In genomic region chr7:116458985-116459441, GRCm38 (mm10) we compare ENCODE assay signal across 8 mouse cellular contexts. TPM values are rescaled to one million over a fixed set of nuclear protein-coding genes. Genes with fewer than 3 reads are reported as not detected.
DNase-seq lines count a peak whose midpoint lies in the region; ATAC-seq and TF ChIP-seq lines count a peak whose summit lies in the region.

No protein-coding gene starts in this region.

- intact Hi-C loops in heart, adult 2 months (cut with DNase I), result loop anchor here (1.0 to 5.0 kb wide), 3 partner anchors 43 to 149 kb away; partner anchors contain the start of gene Nucb2
- intact Hi-C loops in heart, postnatal 36 days (cut with DNase I), result loop anchor here (1.0 to 5.0 kb wide), 3 partner anchors 44 to 149 kb away; no protein-coding TSS in a partner anchor

- no peak for TF ChIP-seq POLR2A in heart, adult 2 months (IDR thresholded peaks at IDR 0.05; ENCODE audit: insufficient read depth, low read depth, low read length)
- no peak for TF ChIP-seq POLR2A in bone marrow, adult 2 months (IDR thresholded peaks at IDR 0.05; ENCODE audit: borderline replicate concordance, control insufficient read depth, low read depth, low read length)

- H3K4me1 ChIP-seq in heart, adult 2 months (ENCODE audit: control insufficient read depth, insufficient read depth, low read length), result peaks cover 8% of the 10 kb centered on the region
- H3K4me1 ChIP-seq in bone marrow, adult 2 months (ENCODE audit: control insufficient read depth, insufficient read depth, low read length), result peaks cover 1% of the 10 kb centered on the region
- no peaks in the 10 kb centered on the region for H3K4me1 ChIP-seq in kidney, embryonic 16.5 days (ENCODE audit: insufficient read depth, low read length)
- no peaks in the 10 kb centered on the region for H3K4me1 ChIP-seq in forebrain, embryonic 10.5 days

- peak; percentile 76 for TF ChIP-seq CTCF in heart, adult 2 months (IDR thresholded peaks at IDR 0.05)
- TF ChIP-seq CTCF in bone marrow, adult 2 months (IDR thresholded peaks at IDR 0.05; ENCODE audit: control insufficient read depth, insufficient read depth, low read length), result peak; percentile 39; the same call in 1 of the 2 replicates

- no peaks in the 10 kb centered on the region for H3K27me3 ChIP-seq in heart, adult 2 months (ENCODE audit: control insufficient read depth, insufficient read depth, low read length)
- H3K27me3 ChIP-seq in kidney, embryonic 16.5 days (ENCODE audit: insufficient read depth, low read length), result no peaks in the 10 kb centered on the region
- no peaks in the 10 kb centered on the region for H3K27me3 ChIP-seq in forebrain, embryonic 10.5 days (ENCODE audit: poor library complexity, severe bottlenecking)

- peak; percentile 35; the same call in 1 of the 2 replicates for ATAC-seq in kidney, embryonic 16.5 days (ENCODE audit: low FRiP score, low TSS enrichment)
- ATAC-seq in monocyte, adult 5-6 weeks (replicated peaks; ENCODE audit: insufficient number of reproducible peaks, low FRiP score, low TSS enrichment, poor library complexity, severe bottlenecking), result peak; percentile 93

- H3K4me3 ChIP-seq in heart, adult 2 months, result no peak overlapping the region
- H3K4me3 ChIP-seq in bone marrow, adult 2 months (replicated peaks; ENCODE audit: control insufficient read depth, low read depth, low read length), result no peak overlapping the region
- H3K4me3 ChIP-seq in kidney, embryonic 16.5 days (ENCODE audit: low read length), result no peak overlapping the region
- H3K4me3 ChIP-seq in forebrain, embryonic 10.5 days, result no peak overlapping the region

- H3K9me3 ChIP-seq in kidney, embryonic 16.5 days (ENCODE audit: low read length), result no peaks in the 10 kb centered on the region
- H3K9me3 ChIP-seq in forebrain, embryonic 10.5 days, result no peaks in the 10 kb centered on the region

- peak in 1 of 2 experiments; percentile 10 for DNase-seq in heart, adult 2 months
- DNase-seq in heart, postnatal 36 days, result no peak
- DNase-seq in A20 (ENCODE audit: low read depth, low spot score), result peak; percentile 91
- no peak for DNase-seq in ovary, postnatal 10 days (ENCODE audit: low spot score)
- DNase-seq in forebrain, embryonic 10.5 days (ENCODE audit: extremely low spot score, low spot score), result no peak

- H3K79me2 ChIP-seq in heart, adult 2 months (replicated peaks; ENCODE audit: control insufficient read depth, insufficient read depth, low read length), result no peaks in the 10 kb centered on the region

- no peak overlapping the region for H3K9ac ChIP-seq in heart, adult 2 months (ENCODE audit: low read depth, low read length)
- H3K9ac ChIP-seq in kidney, embryonic 16.5 days (replicated peaks; ENCODE audit: low read length), result no peak overlapping the region

- 13% methylated on average over 3 of the region's 3 CpGs for WGBS in heart, adult 2 months
- WGBS in bone marrow, adult 2 months, result 5% methylated on average over 3 of the region's 3 CpGs
- WGBS in kidney, embryonic 16.5 days, result 29% methylated on average over 3 of the region's 3 CpGs
- WGBS in forebrain, embryonic 10.5 days, result 51% methylated on average over 3 of the region's 3 CpGs

- no peaks in the 10 kb centered on the region for H3K36me3 ChIP-seq in heart, adult 2 months (ENCODE audit: control insufficient read depth, insufficient read depth, low read length)
- no peaks in the 10 kb centered on the region for H3K36me3 ChIP-seq in kidney, embryonic 16.5 days (ENCODE audit: insufficient read depth, low read length)
- H3K36me3 ChIP-seq in forebrain, embryonic 10.5 days (replicated peaks), result no peaks in the 10 kb centered on the region

- H3K27ac ChIP-seq in heart, adult 2 months, result no peak overlapping the region
- no peak overlapping the region for H3K27ac ChIP-seq in bone marrow, adult 2 months (ENCODE audit: control insufficient read depth, insufficient read depth, low read depth, low read length, poor library complexity)
- no peak overlapping the region for H3K27ac ChIP-seq in kidney, embryonic 16.5 days (ENCODE audit: low read length)
- no peak overlapping the region for H3K27ac ChIP-seq in forebrain, embryonic 10.5 days

- no peak overlapping the region for H3K4me2 ChIP-seq in kidney, embryonic 16.5 days (replicated peaks; ENCODE audit: low read depth, low read length)

- TF ChIP-seq EP300 in heart, adult 2 months (IDR thresholded peaks at IDR 0.05; ENCODE audit: insufficient read depth, low read depth, low read length), result no peak

RNA-seq across cellular contexts. Expression of gene Pik3c2a, which starts 15.8 kb away (rescaled TPM):
- total RNA-seq in heart, adult 2 months (2021), result 10 to 100 TPM; 13.4 to 16.3 TPM
- polyA plus RNA-seq in heart, adult 2 months (2012; rRNA removed), result 2.5 and 5.0 TPM in 2 replicates
- 10 to 100 TPM; 16.3 to 16.9 TPM for total RNA-seq in heart, postnatal 36 days (2021)
- polyA plus RNA-seq in bone marrow, adult 2 months (2011; ENCODE audit: insufficient read depth, insufficient read length, low replicate concordance, missing spikeins), result 0.79 and 3.9 TPM in 2 replicates
- polyA plus RNA-seq in kidney, embryonic 16.5 days (2015; fragmentation: Nextera tagmentation; extraction: Ambion mirVana), result 29.1 and 39.8 TPM in 2 replicates
- 39.6 to 52.8 TPM (median 50.0 TPM) in 3 replicates for total RNA-seq in monocyte, adult 5-6 weeks (2017)
- 33.9 and 35.5 TPM in 2 replicates for polyA plus RNA-seq in forebrain, embryonic 10.5 days (2016; fragmentation: Nextera tagmentation; extraction: Ambion mirVana)

RNA-seq across cellular contexts. Expression of gene Nucb2, which starts 45.2 kb away (rescaled TPM):
- 1 to 10 TPM; 6.9 to 7.3 TPM for total RNA-seq in heart, adult 2 months (2021)
- 1.8 and 2.3 TPM in 2 replicates for polyA plus RNA-seq in heart, adult 2 months (2012; rRNA removed)
- total RNA-seq in heart, postnatal 36 days (2021), result 1 to 10 TPM; 8.0 to 8.1 TPM
- polyA plus RNA-seq in bone marrow, adult 2 months (2011; ENCODE audit: insufficient read depth, insufficient read length, low replicate concordance, missing spikeins), result 6.5 and 23.0 TPM in 2 replicates
- polyA plus RNA-seq in kidney, embryonic 16.5 days (2015; fragmentation: Nextera tagmentation; extraction: Ambion mirVana), result 16.8 and 17.7 TPM in 2 replicates
- 19.3 to 35.3 TPM (median 33.1 TPM) in 3 replicates for total RNA-seq in monocyte, adult 5-6 weeks (2017)
- polyA plus RNA-seq in forebrain, embryonic 10.5 days (2016; fragmentation: Nextera tagmentation; extraction: Ambion mirVana), result 10.1 and 12.7 TPM in 2 replicates
